Mouse (Mus musculus): ENCODE results near the gene Mpped2. TPM values are rescaled to one million over a fixed set of nuclear protein-coding genes. Genes with fewer than 3 reads are reported as not detected.

Mpped2 gene
- total and polyA plus RNA-seq, 3 experiments, result not detected

DNA sequence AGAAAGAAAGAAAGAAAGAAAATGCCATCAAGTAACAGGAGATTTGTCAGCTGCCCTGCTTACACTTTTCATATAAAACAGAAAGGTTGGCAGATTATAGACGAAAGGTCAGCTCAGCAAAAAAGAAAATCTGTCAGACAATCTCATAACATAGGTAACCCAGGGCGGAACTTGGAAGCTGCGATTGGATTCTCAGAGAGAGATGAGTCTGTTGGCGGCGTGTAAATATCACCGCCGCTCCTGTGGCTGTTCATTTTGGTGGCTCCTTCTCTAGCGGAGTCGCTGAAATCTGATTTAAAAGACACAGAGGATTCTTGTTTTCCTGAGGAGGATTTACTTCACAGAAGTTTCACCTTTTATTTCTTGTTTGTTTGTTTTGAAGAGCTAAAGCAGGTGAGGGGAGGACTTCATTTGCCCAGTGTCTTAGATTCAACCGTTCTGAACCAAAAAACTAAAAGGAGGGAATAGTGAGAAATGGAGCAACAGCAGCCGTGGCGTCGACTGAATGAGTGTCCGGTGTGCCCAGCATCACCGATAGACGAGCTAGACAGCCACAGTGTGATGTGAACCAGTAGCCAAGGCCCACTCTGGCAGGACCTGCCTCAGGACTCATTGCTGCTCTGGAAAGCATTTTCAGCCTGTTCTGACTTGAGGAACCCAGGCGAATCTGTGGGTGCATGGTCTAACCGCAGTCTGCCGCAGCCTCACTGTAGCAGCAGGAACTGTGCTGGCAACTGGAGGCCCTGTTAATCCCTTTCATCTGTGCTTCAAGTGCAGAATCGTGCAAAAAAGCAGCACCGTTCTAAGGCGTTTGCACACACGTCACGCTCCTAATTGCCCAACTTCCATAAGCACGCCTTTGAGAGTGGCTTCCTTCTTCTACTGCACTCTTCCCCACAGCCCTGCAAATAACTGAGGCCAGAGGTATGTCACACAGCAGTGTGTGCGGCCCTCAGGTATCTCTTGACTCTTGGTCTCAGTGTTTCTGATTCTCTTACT, 88.4 kb downstream of the Mpped2 start:
- Histone ChIP-seq H3K79me2 (replicated peaks; ENCODE audit: control insufficient read depth, extremely low read depth, insufficient read depth, poor library complexity, severe bottlenecking) (no peaks in the 10 kb centered on the region), H3K36me3 (replicated peaks in 1 of 2; ENCODE audit: control insufficient read depth in 1 of 2, insufficient read depth in 1 of 2, low read length in 1 of 2) (no peaks in the 10 kb centered on the region), H3K4me1 (ENCODE audit: control insufficient read depth in 1 of 2, insufficient read depth in 2 of 2) (no peaks in the 10 kb centered on the region), H3K4me3 (replicated peaks in 1 of 3; ENCODE audit: low read depth in 2 of 3, low read length in 2 of 3, poor library complexity in 1 of 3) (no peak overlapping the region), H3K27ac (ENCODE audit: insufficient read depth, low read depth) (no peak overlapping the region), H3K27me3 (replicated peaks) (no peaks in the 10 kb centered on the region), H3K4me2 (ENCODE audit: insufficient read depth, low read depth, poor library complexity, severe bottlenecking) (no peak overlapping the region), H3K9me3 (replicated peaks; ENCODE audit: low read length) (peaks cover 62% of the 10 kb centered on the region), H3K9ac (ENCODE audit: insufficient read depth, low read depth) (no peak overlapping the region)
- dilution Hi-C loops (cut with MboI; ENCODE audit: extremely low pct_ligation_motif_present, extremely low pct_unique_long_range_greater_than_20kb, low sequenced_read_pairs) (no loop called here), in situ Hi-C loops (cut with MboI; ENCODE audit: low pct_ligation_motif_present, low pct_unique_long_range_greater_than_20kb, low sequenced_read_pairs) (no loop called here)
- TF ChIP-seq MAZ (IDR thresholded peaks at IDR 0.05; ENCODE audit: low read depth, low read length) (no peak), ZNF384 (IDR thresholded peaks at IDR 0.05; ENCODE audit: low read depth, low read length) (no peak), NELFE (IDR thresholded peaks at IDR 0.05; ENCODE audit: low read depth, low read length) (no peak), JUN (IDR thresholded peaks at IDR 0.05; ENCODE audit: insufficient read depth, low read depth, low read length) (no peak), RAD21 (IDR thresholded peaks at IDR 0.05; ENCODE audit: low read depth, low read length) (no peak), RCOR1 (conservative IDR thresholded peaks at IDR 0.05; ENCODE audit: low read depth, low read length) (no peak), ELF1 (IDR thresholded peaks at IDR 0.05; ENCODE audit: low read depth, low read length) (no peak), CTCF (conservative IDR thresholded peaks at IDR 0.05 in 1 of 2, IDR thresholded peaks at IDR 0.05 in 1 of 2; ENCODE audit: low read depth in 2 of 2, low read length in 2 of 2) (no peak), POLR2A (IDR thresholded peaks at IDR 0.05; ENCODE audit: low read depth, low read length) (no peak), USF2 (conservative IDR thresholded peaks at IDR 0.05; ENCODE audit: low read depth, low read length) (no peak)
- DNase-seq (ENCODE audit: extremely low read depth), result no peak

DNA sequence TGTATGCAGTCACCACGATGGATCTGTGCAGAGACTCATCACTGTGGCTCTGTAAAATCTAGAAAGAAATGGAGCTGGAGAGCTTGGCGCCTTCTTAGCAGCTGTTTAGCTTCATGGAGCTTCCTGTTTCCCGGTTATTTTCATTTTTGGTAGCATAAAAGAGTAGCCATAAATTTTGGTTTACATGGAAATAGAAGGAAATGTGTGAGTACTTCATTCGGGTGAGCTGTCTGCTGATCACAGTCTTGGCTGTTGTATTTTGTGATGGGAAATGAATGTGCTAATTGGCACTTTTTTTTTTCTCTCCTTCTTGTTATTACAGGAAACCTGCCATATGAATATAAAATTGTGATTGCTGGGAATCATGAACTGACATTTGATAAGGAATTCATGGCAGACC, 90.2 kb downstream of the Mpped2 start:
- dilution Hi-C loops (cut with MboI; ENCODE audit: extremely low pct_ligation_motif_present, extremely low pct_unique_long_range_greater_than_20kb, low sequenced_read_pairs), result no loop called here
- Histone ChIP-seq H3K27ac (ENCODE audit: insufficient read depth, low read depth) (no peak overlapping the region), H3K36me3 (replicated peaks in 1 of 2; ENCODE audit: control insufficient read depth in 1 of 2, insufficient read depth in 1 of 2, low read length in 1 of 2) (no peaks in the 10 kb centered on the region)

DNA sequence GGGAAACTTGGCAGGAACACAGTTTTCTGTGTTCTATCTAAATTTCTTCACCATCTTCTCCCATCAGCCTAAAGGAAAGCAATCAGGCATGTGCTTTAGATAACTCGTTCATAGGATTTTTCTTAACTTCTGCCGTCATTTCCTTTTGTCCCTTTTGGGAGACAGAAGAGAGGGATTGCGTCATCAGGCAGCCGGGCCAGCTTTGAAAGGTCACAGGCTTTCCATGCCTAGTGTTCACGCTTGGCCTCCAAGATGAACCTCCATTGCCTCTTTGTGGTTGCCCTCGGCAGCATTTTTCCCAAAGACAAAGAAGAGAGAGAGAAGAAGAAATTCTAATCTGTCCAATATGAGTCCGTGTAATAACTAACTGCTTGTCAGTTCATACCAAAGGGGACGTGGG, 95.0 kb downstream of the Mpped2 start:
- dilution Hi-C loops (cut with MboI; ENCODE audit: extremely low pct_ligation_motif_present, extremely low pct_unique_long_range_greater_than_20kb, low sequenced_read_pairs), result no loop called here
- peaks cover 70% of the 10 kb centered on the region for H3K9me3 ChIP-seq (replicated peaks; ENCODE audit: low read length)
- DNase-seq (ENCODE audit: extremely low read depth), result no peak
- no peaks in the 10 kb centered on the region for H3K36me3 ChIP-seq (replicated peaks in 1 of 2; ENCODE audit: control insufficient read depth in 1 of 2, insufficient read depth in 1 of 2, low read length in 1 of 2)
- H3K9ac ChIP-seq (ENCODE audit: insufficient read depth, low read depth), result no peak overlapping the region
- in situ Hi-C loops (cut with MboI; ENCODE audit: low pct_ligation_motif_present, low pct_unique_long_range_greater_than_20kb, low sequenced_read_pairs), result no loop called here
- H3K4me3 ChIP-seq (replicated peaks in 1 of 3; ENCODE audit: low read depth in 2 of 3, low read length in 2 of 3, poor library complexity in 1 of 3), result no peak overlapping the region
- H3K27ac ChIP-seq (ENCODE audit: insufficient read depth, low read depth), result no peak overlapping the region
- H3K4me1 ChIP-seq (ENCODE audit: control insufficient read depth in 1 of 2, insufficient read depth in 2 of 2), result no peaks in the 10 kb centered on the region
- TF ChIP-seq MEF2A (IDR thresholded peaks at IDR 0.05; ENCODE audit: borderline replicate concordance, low read depth, low read length) (no peak), ELF1 (IDR thresholded peaks at IDR 0.05; ENCODE audit: low read depth, low read length) (no peak), UBTF (IDR thresholded peaks at IDR 0.05; ENCODE audit: low read depth, low read length) (no peak), SMC3 (IDR thresholded peaks at IDR 0.05; ENCODE audit: low read depth, low read length) (no peak), CHD2 (IDR thresholded peaks at IDR 0.05; ENCODE audit: low read length) (no peak), MAFK (IDR thresholded peaks at IDR 0.05; ENCODE audit: insufficient replicate concordance, low read length) (no peak), RCOR1 (conservative IDR thresholded peaks at IDR 0.05; ENCODE audit: low read depth, low read length) (no peak), CHD1 (IDR thresholded peaks at IDR 0.05; ENCODE audit: low read depth, low read length) (no peak), ZNF384 (IDR thresholded peaks at IDR 0.05; ENCODE audit: low read depth, low read length) (no peak), GABPA (IDR thresholded peaks at IDR 0.05; ENCODE audit: insufficient replicate concordance, low read depth, low read length) (no peak)
- no peaks in the 10 kb centered on the region for H3K27me3 ChIP-seq (replicated peaks)
- no peak overlapping the region for H3K4me2 ChIP-seq (ENCODE audit: insufficient read depth, low read depth, poor library complexity, severe bottlenecking)
- no peaks in the 10 kb centered on the region for H3K79me2 ChIP-seq (replicated peaks; ENCODE audit: control insufficient read depth, extremely low read depth, insufficient read depth, poor library complexity, severe bottlenecking)

More for the DNA sequence above, 90.2 kb downstream of the Mpped2 start:
- Histone ChIP-seq H3K4me2 (ENCODE audit: insufficient read depth, low read depth, poor library complexity, severe bottlenecking) (no peak overlapping the region), H3K4me1 (ENCODE audit: control insufficient read depth in 1 of 2, insufficient read depth in 2 of 2) (no peaks in the 10 kb centered on the region), H3K27me3 (replicated peaks) (no peaks in the 10 kb centered on the region), H3K9me3 (replicated peaks; ENCODE audit: low read length) (peaks cover 67% of the 10 kb centered on the region), H3K4me3 (replicated peaks in 1 of 3; ENCODE audit: low read depth in 2 of 3, low read length in 2 of 3, poor library complexity in 1 of 3) (no peak overlapping the region), H3K79me2 (replicated peaks; ENCODE audit: control insufficient read depth, extremely low read depth, insufficient read depth, poor library complexity, severe bottlenecking) (no peaks in the 10 kb centered on the region), H3K9ac (ENCODE audit: insufficient read depth, low read depth) (no peak overlapping the region)
- TF ChIP-seq ELF1 (IDR thresholded peaks at IDR 0.05; ENCODE audit: low read depth, low read length) (no peak), EP300 (IDR thresholded peaks at IDR 0.05; ENCODE audit: low read length) (no peak)
- in situ Hi-C loops (cut with MboI; ENCODE audit: low pct_ligation_motif_present, low pct_unique_long_range_greater_than_20kb, low sequenced_read_pairs), result no loop called here
- DNase-seq (ENCODE audit: extremely low read depth), result no peak

All from CH12.LX (cell line).